Mouse (Mus musculus): ENCODE results near the gene Nfyb. TPM values are rescaled to one million over a fixed set of nuclear protein-coding genes. Genes with fewer than 3 reads are reported as not detected.

Gene Nfyb
- total RNA-seq (2014; rRNA removed), result 30.9 and 34.4 TPM in 2 replicates
- 27.3 and 28.1 TPM in 2 replicates for polyA plus RNA-seq (2015; fragmentation: Nextera tagmentation; extraction: Ambion mirVana)

GRCm38 (mm10) chr10:82763840-82764631 is at the start of gene Nfyb:
Gene Nfyb (minus strand): TSS chr10:82764144.
- H3K4me3 ChIP-seq (ENCODE audit: low read length), result peak within 1 kb of the TSS; percentile 88
- 1% methylated on average over 49 of the region's 68 CpGs for WGBS
- ATAC-seq, result peak; percentile 97

GRCm38 (mm10) chr10:82811855-82812431 is 48.0 kb upstream of the Nfyb start:
- H3K9ac ChIP-seq (replicated peaks; ENCODE audit: low read length), result peak overlapping the region; percentile 50; the same call in 1 of the 2 replicates
- 6% methylated on average over 41 of the region's 52 CpGs for WGBS
- peak overlapping the region; percentile 73 for H3K4me2 ChIP-seq (ENCODE audit: low read depth, low read length)
- H3K4me1 ChIP-seq (ENCODE audit: insufficient read depth, low read length), result no peaks in the 10 kb centered on the region
- ATAC-seq (peak; percentile 91), DNase-seq (ENCODE audit: low spot score) (peak; percentile 83)
- peak overlapping the region; percentile 50 for H3K4me3 ChIP-seq (ENCODE audit: low read length)
- H3K9me3 ChIP-seq (ENCODE audit: low read length), result no peaks in the 10 kb centered on the region
- no peaks in the 10 kb centered on the region for H3K27me3 ChIP-seq (ENCODE audit: insufficient read depth, low read length)
- no peaks in the 10 kb centered on the region for H3K36me3 ChIP-seq (ENCODE audit: insufficient read depth, low read length)
- TF ChIP-seq CTCF (IDR thresholded peaks at IDR 0.05; ENCODE audit: low read depth), result peak; percentile 70
- no peak overlapping the region for H3K27ac ChIP-seq

More at GRCm38 (mm10) chr10:82763840-82764631, at the start of gene Nfyb:
- H3K4me2 ChIP-seq (ENCODE audit: low read depth, low read length), result peak within 1 kb of the TSS; percentile 64
- peaks cover 20% of the 10 kb centered on the region; the same call in 1 of the 2 replicates for H3K4me1 ChIP-seq (ENCODE audit: insufficient read depth, low read length)
- TF ChIP-seq CTCF (IDR thresholded peaks at IDR 0.05; ENCODE audit: low read depth), result no peak
- H3K27me3 ChIP-seq (ENCODE audit: insufficient read depth, low read length), result no peaks in the 10 kb centered on the region
- H3K36me3 ChIP-seq (ENCODE audit: insufficient read depth, low read length), result peaks cover under 1% of the 10 kb centered on the region; the same call in 1 of the 2 replicates
- peak within 1 kb of the TSS; percentile 99 for H3K27ac ChIP-seq
- H3K9ac ChIP-seq (replicated peaks; ENCODE audit: low read length), result peak within 1 kb of the TSS; percentile 82
- H3K9me3 ChIP-seq (ENCODE audit: low read length), result no peaks in the 10 kb centered on the region
- DNase-seq (ENCODE audit: low spot score), result peak; percentile 97

DNA sequence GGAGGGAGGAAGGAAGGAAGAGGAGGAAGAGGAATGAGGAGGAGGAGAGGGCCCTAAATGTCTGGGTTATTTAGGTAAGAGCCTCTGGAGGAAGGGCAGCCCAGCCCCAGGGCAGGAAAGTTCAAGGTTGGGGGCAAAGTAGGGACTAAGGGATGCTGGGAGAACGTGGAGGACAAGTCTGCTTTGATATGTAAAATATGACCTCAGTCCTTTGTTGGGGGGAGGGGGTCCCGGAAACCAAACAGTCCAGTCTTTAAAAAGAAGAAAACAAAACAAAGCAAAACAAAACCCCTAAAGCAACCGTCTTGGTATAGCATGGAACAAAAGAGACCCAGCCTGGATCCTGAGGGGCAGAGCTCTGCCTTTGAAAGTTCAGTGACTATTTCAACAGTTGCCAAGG is 45.4 kb upstream of the Nfyb start:
- no peak for TF ChIP-seq CTCF (IDR thresholded peaks at IDR 0.05; ENCODE audit: low read depth)
- Histone ChIP-seq H3K4me3 (ENCODE audit: low read length) (no peak overlapping the region), H3K4me2 (ENCODE audit: low read depth, low read length) (no peak overlapping the region), H3K36me3 (ENCODE audit: insufficient read depth, low read length) (no peaks in the 10 kb centered on the region), H3K27me3 (ENCODE audit: insufficient read depth, low read length) (no peaks in the 10 kb centered on the region), H3K9me3 (ENCODE audit: low read length) (no peaks in the 10 kb centered on the region), H3K9ac (replicated peaks; ENCODE audit: low read length) (no peak overlapping the region), H3K27ac (no peak overlapping the region), H3K4me1 (ENCODE audit: insufficient read depth, low read length) (no peaks in the 10 kb centered on the region)
- DNase-seq (ENCODE audit: low spot score) (no peak), ATAC-seq (no peak)
- 9% methylated on average over 3 of the region's 3 CpGs for WGBS

DNA sequence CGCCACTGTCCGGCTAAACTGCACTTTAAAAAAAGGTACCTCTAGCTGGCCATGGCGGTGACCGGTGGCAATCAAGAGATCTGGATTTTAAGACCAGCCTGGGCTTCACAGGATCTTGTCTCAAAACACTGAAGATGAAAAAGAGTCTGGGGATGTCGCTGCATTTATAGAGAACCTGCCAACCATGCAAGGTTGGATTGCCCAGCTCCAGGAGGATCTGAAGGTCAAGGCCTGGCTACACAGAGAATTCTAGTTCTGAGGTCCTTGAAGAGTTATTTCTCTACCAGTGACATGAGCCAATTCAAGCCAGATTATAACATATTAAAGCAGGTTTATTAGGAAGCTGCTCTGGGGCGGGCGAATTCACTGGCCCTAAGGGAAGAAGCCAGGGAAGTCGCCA is 44.9 kb upstream of the Nfyb start:
- no peak for ATAC-seq
- 74% methylated on average over 8 of the region's 8 CpGs for WGBS

GRCm38 (mm10) chr10:82808155-82808554 is 44.2 kb upstream of the Nfyb start:
- no peak for TF ChIP-seq CTCF (IDR thresholded peaks at IDR 0.05; ENCODE audit: low read depth)
- WGBS, result 52% methylated on average over 6 of the region's 6 CpGs

More for the DNA sequence above, 44.9 kb upstream of the Nfyb start:
- H3K9ac ChIP-seq (replicated peaks; ENCODE audit: low read length), result no peak overlapping the region
- H3K4me3 ChIP-seq (ENCODE audit: low read length), result no peak overlapping the region
- no peak overlapping the region for H3K27ac ChIP-seq
- no peak for TF ChIP-seq CTCF (IDR thresholded peaks at IDR 0.05; ENCODE audit: low read depth)
- no peaks in the 10 kb centered on the region for H3K36me3 ChIP-seq (ENCODE audit: insufficient read depth, low read length)
- no peaks in the 10 kb centered on the region for H3K27me3 ChIP-seq (ENCODE audit: insufficient read depth, low read length)
- H3K9me3 ChIP-seq (ENCODE audit: low read length), result no peaks in the 10 kb centered on the region
- DNase-seq (ENCODE audit: low spot score), result no peak
- H3K4me2 ChIP-seq (ENCODE audit: low read depth, low read length), result no peak overlapping the region
- no peaks in the 10 kb centered on the region for H3K4me1 ChIP-seq (ENCODE audit: insufficient read depth, low read length)

DNA sequence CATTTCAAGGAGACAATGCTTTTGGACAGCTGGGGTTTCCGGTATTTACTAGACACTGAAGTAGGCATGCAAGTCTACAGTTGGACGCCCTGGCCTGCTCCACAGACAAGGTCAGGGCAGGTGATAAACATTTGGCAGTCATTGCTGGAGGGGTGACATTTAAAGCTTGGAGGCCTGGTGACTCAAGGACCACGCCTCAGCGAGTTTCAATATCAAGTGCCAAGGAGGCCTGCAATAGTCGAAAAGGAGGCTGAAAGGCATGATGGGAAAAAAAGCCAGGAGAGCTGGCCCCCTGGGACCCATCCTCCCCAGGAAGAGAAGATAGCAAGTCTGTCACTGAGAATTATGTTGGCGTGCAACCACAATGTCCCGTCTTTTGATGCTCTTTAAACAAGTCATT is 43.3 kb upstream of the Nfyb start:
- no peak for TF ChIP-seq CTCF (IDR thresholded peaks at IDR 0.05; ENCODE audit: low read depth)
- Histone ChIP-seq H3K9me3 (ENCODE audit: low read length) (no peaks in the 10 kb centered on the region), H3K27ac (no peak overlapping the region), H3K4me3 (ENCODE audit: low read length) (no peak overlapping the region), H3K36me3 (ENCODE audit: insufficient read depth, low read length) (no peaks in the 10 kb centered on the region), H3K27me3 (ENCODE audit: insufficient read depth, low read length) (no peaks in the 10 kb centered on the region), H3K9ac (replicated peaks; ENCODE audit: low read length) (no peak overlapping the region), H3K4me2 (ENCODE audit: low read depth, low read length) (no peak overlapping the region), H3K4me1 (ENCODE audit: insufficient read depth, low read length) (no peaks in the 10 kb centered on the region)
- DNase-seq (ENCODE audit: low spot score) (no peak), ATAC-seq (no peak)
- 62% methylated on average over 7 of the region's 7 CpGs for WGBS

More at GRCm38 (mm10) chr10:82808155-82808554, 44.2 kb upstream of the Nfyb start:
- H3K4me3 ChIP-seq (ENCODE audit: low read length), result no peak overlapping the region
- ATAC-seq, result no peak
- H3K9me3 ChIP-seq (ENCODE audit: low read length), result no peaks in the 10 kb centered on the region
- H3K4me1 ChIP-seq (ENCODE audit: insufficient read depth, low read length), result no peaks in the 10 kb centered on the region
- no peak overlapping the region for H3K4me2 ChIP-seq (ENCODE audit: low read depth, low read length)
- DNase-seq (ENCODE audit: low spot score), result no peak
- no peaks in the 10 kb centered on the region for H3K36me3 ChIP-seq (ENCODE audit: insufficient read depth, low read length)
- H3K9ac ChIP-seq (replicated peaks; ENCODE audit: low read length), result no peak overlapping the region
- no peak overlapping the region for H3K27ac ChIP-seq
- H3K27me3 ChIP-seq (ENCODE audit: insufficient read depth, low read length), result no peaks in the 10 kb centered on the region
